Mouse (Mus musculus) limb, embryonic 14.5 days (tissue): Measurements from ENCODE around the gene Cdkl4. TPM values are rescaled to one million over a fixed set of nuclear protein-coding genes. Genes with fewer than 3 reads are reported as not detected.

Experiments
- ATAC-seq: fragments of 200-750 bp; cut with Nextera tagmentation; 2 replicates; pipeline ENCODE4 v1.8.0; 2017; ENCODE audit warnings: low read depth, moderate number of reproducible peaks, moderate TSS enrichment; ENCODE audit not compliant: low FRiP score
- DNase-seq: peaks from one replicate; pipeline ENCODE4 v3.0.0-alpha.2; 2015; ENCODE audit warnings: low spot score
- H3K27ac ChIP-seq: fragments of 300-500 bp; sonication (generic); replicated peaks from 2 replicates; pipeline ENCODE4 v1.5.1; 2014; ENCODE audit warnings: low read depth, mild to moderate bottlenecking, low read length, moderate library complexity, mixed read lengths
- H3K27me3 ChIP-seq: fragments of 300-500 bp; sonication (generic); 2 replicates; pipeline ENCODE4 v1.6.1; 2014; ENCODE audit warnings: low read length, mixed read lengths; ENCODE audit not compliant: control insufficient read depth, insufficient read depth
- H3K36me3 ChIP-seq: fragments of 300-500 bp; sonication (generic); 2 replicates; pipeline ENCODE4 v1.6.1; 2014; ENCODE audit warnings: mild to moderate bottlenecking, low read length, moderate library complexity, mixed read lengths; ENCODE audit not compliant: control insufficient read depth, insufficient read depth
- H3K4me1 ChIP-seq: fragments of 300-500 bp; sonication (generic); 2 replicates; pipeline ENCODE4 v1.6.1; 2014; ENCODE audit warnings: antibody characterized with exemption, low read length, mixed read lengths; ENCODE audit not compliant: control insufficient read depth, insufficient read depth
- H3K4me2 ChIP-seq: fragments of 300-500 bp; sonication (generic); replicated peaks from 2 replicates; pipeline ENCODE4 v1.6.1; 2014; ENCODE audit warnings: low read depth, mild to moderate bottlenecking, low read length, moderate library complexity; ENCODE audit not compliant: severe bottlenecking
- H3K4me3 ChIP-seq: fragments of 300-500 bp; sonication (generic); replicated peaks from 2 replicates; pipeline ENCODE4 v1.5.1; 2014; ENCODE audit warnings: low read length
- H3K9ac ChIP-seq: fragments of 300-500 bp; sonication (generic); 2 replicates; pipeline ENCODE4 v1.6.1; 2014; ENCODE audit warnings: mild to moderate bottlenecking, low read depth, low read length, moderate library complexity; ENCODE audit not compliant: severe bottlenecking
- H3K9me3 ChIP-seq: fragments of 300-500 bp; sonication (generic); 2 replicates; pipeline ENCODE4 v1.6.1; 2016; ENCODE audit warnings: low read length; ENCODE audit not compliant: control insufficient read depth
- POLR2A ChIP-seq: fragments of 200-500 bp; IDR thresholded peaks from 2 replicates; pipeline ENCODE4 v1.8.0; 2012; ENCODE audit warnings: inconsistent platforms, mild to moderate bottlenecking, moderate library complexity, borderline replicate concordance; ENCODE audit not compliant: insufficient read depth, insufficient read length; ENCODE audit errors: extremely low read depth
- WGBS: fragments of 180-500 bp; shearing (Covaris S2); extraction: QIAGEN DNeasy Blood & Tissue Kit; methylation state at CpG from one replicate; pipeline ENCODE4 v1.1.7; 2014; 5-methylcytosine and 5-hydroxymethylcytosine counted together
- polyA plus RNA-seq, 2 experiments: library from polyadenylated mRNA; depleted of rRNA in 1 of 2; stranded (reverse) in 1 of 2; unstranded in 1 of 2; fragments of >200 nt; fragmentation: Nextera tagmentation in 1 of 2; extraction: Ambion mirVana in 1 of 2; gene quantifications; 2 replicates each; pipeline versions ENCODE4 v1.2.1 to v1.2.3; 2012 to 2014

Cdkl4 gene
- polyA plus RNA-seq, 2 experiments, result 0.06 to 0.26 TPM

GRCm38 (mm10) chr17:80559050-80559449 is 18.6 kb downstream of the Cdkl4 start:
- H3K4me2 ChIP-seq, result no peak overlapping the region

GRCm38 (mm10) chr17:80558583-80558982 is 19.0 kb downstream of the Cdkl4 start:
- Histone ChIP-seq H3K27ac (no peak overlapping the region), H3K9ac (no peak overlapping the region), H3K27me3 (no peaks in the 10 kb centered on the region), H3K9me3 (no peaks in the 10 kb centered on the region), H3K36me3 (no peaks in the 10 kb centered on the region), H3K4me1 (no peaks in the 10 kb centered on the region), H3K4me2 (no peak overlapping the region), H3K4me3 (no peak overlapping the region)
- DNase-seq (no peak), ATAC-seq (no peak)
- TF ChIP-seq POLR2A, result no peak
- 76% methylated on average over 14 of the region's 14 CpGs for WGBS

More at GRCm38 (mm10) chr17:80559050-80559449, 18.6 kb downstream of the Cdkl4 start:
- H3K27ac ChIP-seq, result no peak overlapping the region
- H3K4me1 ChIP-seq, result no peaks in the 10 kb centered on the region
- no peak for TF ChIP-seq POLR2A
- no peaks in the 10 kb centered on the region for H3K27me3 ChIP-seq
- no peaks in the 10 kb centered on the region for H3K9me3 ChIP-seq
- WGBS, result 34% methylated on average over 11 of the region's 11 CpGs
- H3K36me3 ChIP-seq, result no peaks in the 10 kb centered on the region
- H3K9ac ChIP-seq, result no peak overlapping the region
- DNase-seq, result peak; percentile 55
- no peak overlapping the region for H3K4me3 ChIP-seq
- no peak for ATAC-seq

- Histone ChIP-seq H3K27ac (no peak overlapping the region), H3K4me1 (no peaks in the 10 kb centered on the region), H3K4me3 (no peak overlapping the region), H3K36me3 (no peaks in the 10 kb centered on the region), H3K9ac (no peak overlapping the region), H3K4me2 (no peak overlapping the region), H3K9me3 (no peaks in the 10 kb centered on the region), H3K27me3 (no peaks in the 10 kb centered on the region)
- DNase-seq (no peak), ATAC-seq (no peak)
- 94% methylated on average over 5 of the region's 5 CpGs for WGBS
- no peak for TF ChIP-seq POLR2A
Measured at GRCm38 (mm10) chr17:80557461-80557860, 20.2 kb downstream of the Cdkl4 start.

- peak; percentile 87 for ATAC-seq
- WGBS, result 4% methylated on average over 35 of the region's 35 CpGs
Measured at GRCm38 (mm10) chr17:80553318-80554270, 24.0 kb downstream of the Cdkl4 start.

GRCm38 (mm10) chr17:80552653-80553052 is 25.0 kb downstream of the Cdkl4 start:
- no peak overlapping the region for H3K27ac ChIP-seq
- ATAC-seq (no peak), DNase-seq (no peak)

More at GRCm38 (mm10) chr17:80553318-80554270, 24.0 kb downstream of the Cdkl4 start:
- Histone ChIP-seq H3K9ac (peak overlapping the region; percentile 62), H3K9me3 (no peaks in the 10 kb centered on the region), H3K36me3 (no peaks in the 10 kb centered on the region), H3K4me1 (no peaks in the 10 kb centered on the region), H3K27ac (peak overlapping the region; percentile 44), H3K4me2 (peak overlapping the region; percentile 59), H3K4me3 (peak overlapping the region; percentile 54), H3K27me3 (no peaks in the 10 kb centered on the region)
- DNase-seq, result peak; percentile 92
- peak; percentile 82; the same call in 1 of the 2 replicates for TF ChIP-seq POLR2A

More at GRCm38 (mm10) chr17:80552653-80553052, 25.0 kb downstream of the Cdkl4 start:
- no peak overlapping the region for H3K4me2 ChIP-seq
- 87% methylated on average over 4 of the region's 4 CpGs for WGBS
- H3K27me3 ChIP-seq, result no peaks in the 10 kb centered on the region
- no peak overlapping the region for H3K9ac ChIP-seq
- H3K4me1 ChIP-seq, result no peaks in the 10 kb centered on the region
- no peaks in the 10 kb centered on the region for H3K36me3 ChIP-seq
- H3K4me3 ChIP-seq, result no peak overlapping the region
- H3K9me3 ChIP-seq, result no peaks in the 10 kb centered on the region
- no peak for TF ChIP-seq POLR2A
